In genomic region chr15:27771581-27771980, GRCm38 (mm10) we compare ENCODE assay signal across 9 mouse cellular contexts.
DNase-seq lines count a peak whose midpoint lies in the region; ATAC-seq and TF ChIP-seq lines count a peak whose summit lies in the region.
"Had no signal": no experiment of that assay in that cellular context is flagged by ENCODE, and none has a peak within 500 bp of the region (broad histone marks: within the 10 kb centered on the region; RNA-seq: fewer than 3 reads in every experiment).

No protein-coding gene starts in this region.

- TF ChIP-seq EP300 in liver, postnatal 0 days (IDR thresholded peaks at IDR 0.05; ENCODE audit: low read depth), result no peak

- H3K27ac ChIP-seq in forebrain, embryonic 12.5 days, result 0 out of 2 replicates have a peak overlapping the region, but pooled peaks have one; percentile 16
- no peak overlapping the region; the same call in 1 of the 2 replicates for H3K27ac ChIP-seq in forebrain, embryonic 15.5 days (replicated peaks)
- H3K27ac ChIP-seq in liver, adult 2 months (replicated peaks; ENCODE audit: insufficient read depth, low read depth, low read length), result 0 out of 2 replicates have a peak overlapping the region, but pooled peaks have one; percentile 7
- no peak overlapping the region for H3K27ac ChIP-seq in liver, postnatal 0 days (ENCODE audit: low read depth)
- H3K27ac ChIP-seq in small intestine, adult 2 months (ENCODE audit: insufficient read depth, low read depth, low read length), result peak overlapping the region; percentile 70

- no peak for TF ChIP-seq POLR2A in liver, adult 2 months (IDR thresholded peaks at IDR 0.05; ENCODE audit: extremely low read depth, insufficient read depth, low read length)
- TF ChIP-seq POLR2A in small intestine, adult 2 months (IDR thresholded peaks at IDR 0.05; ENCODE audit: low read depth, low read length), result no peak

- no peak overlapping the region for H3K9ac ChIP-seq in forebrain, embryonic 12.5 days
- no peak overlapping the region for H3K9ac ChIP-seq in forebrain, embryonic 15.5 days (replicated peaks)
- no peak overlapping the region for H3K9ac ChIP-seq in liver, adult 2 months (ENCODE audit: low read depth, low read length)
- no peak overlapping the region for H3K9ac ChIP-seq in liver, postnatal 0 days (replicated peaks)
- H3K9ac ChIP-seq: neural tube, embryonic 13.5 days had no signal

- peaks cover 58% of the 10 kb centered on the region for H3K36me3 ChIP-seq in forebrain, embryonic 12.5 days (replicated peaks)
- peaks cover 52% of the 10 kb centered on the region for H3K36me3 ChIP-seq in forebrain, embryonic 15.5 days
- H3K36me3 ChIP-seq in liver, adult 2 months (ENCODE audit: control insufficient read depth, insufficient read depth, low read length), result peaks cover 14% of the 10 kb centered on the region; the same call in 1 of the 2 replicates
- peaks cover 31% of the 10 kb centered on the region for H3K36me3 ChIP-seq in liver, postnatal 0 days (replicated peaks; ENCODE audit: insufficient read depth, low read length)
- H3K36me3 ChIP-seq in small intestine, adult 2 months (ENCODE audit: control insufficient read depth, insufficient read depth, low read length), result peaks cover 25% of the 10 kb centered on the region

- H3K79me2 ChIP-seq in liver, adult 2 months (ENCODE audit: control insufficient read depth, insufficient read depth, low read length), result no peaks in the 10 kb centered on the region

- no peak for TF ChIP-seq CTCF in liver, adult 2 months (IDR thresholded peaks at IDR 0.05; ENCODE audit: low read depth, low read length)
- no peak for TF ChIP-seq CTCF in liver, postnatal 0 days (IDR thresholded peaks at IDR 0.05; ENCODE audit: low read depth)
- TF ChIP-seq CTCF in small intestine, adult 2 months (IDR thresholded peaks at IDR 0.05; ENCODE audit: extremely low read depth, insufficient read length, insufficient replicate concordance, low read depth, low read length), result no peak

- H3K27me3 ChIP-seq in forebrain, embryonic 12.5 days, result no peaks in the 10 kb centered on the region
- H3K27me3 ChIP-seq in forebrain, embryonic 15.5 days, result no peaks in the 10 kb centered on the region
- H3K27me3 ChIP-seq in liver, adult 2 months (ENCODE audit: control insufficient read depth, insufficient read depth, low read length), result no peaks in the 10 kb centered on the region
- no peaks in the 10 kb centered on the region for H3K27me3 ChIP-seq in liver, postnatal 0 days (ENCODE audit: insufficient read depth, low read length)
- no peaks in the 10 kb centered on the region for H3K27me3 ChIP-seq in small intestine, adult 2 months (ENCODE audit: control insufficient read depth, insufficient read depth, low read length)
- H3K27me3 ChIP-seq: neural tube, embryonic 13.5 days had no signal

- no peak overlapping the region for H3K4me3 ChIP-seq in forebrain, embryonic 12.5 days (replicated peaks)
- H3K4me3 ChIP-seq in forebrain, embryonic 15.5 days, result no peak overlapping the region
- no peak overlapping the region for H3K4me3 ChIP-seq in liver, adult 2 months (ENCODE audit: insufficient read depth, low read depth, low read length)
- H3K4me3 ChIP-seq in liver, postnatal 0 days (ENCODE audit: low read depth, low read length), result no peak overlapping the region
- no peak overlapping the region for H3K4me3 ChIP-seq in small intestine, adult 2 months (ENCODE audit: low read depth, low read length)
- H3K4me3 ChIP-seq: neural tube, embryonic 13.5 days had no signal

- H3K9me3 ChIP-seq in forebrain, embryonic 12.5 days, result no peaks in the 10 kb centered on the region
- no peaks in the 10 kb centered on the region for H3K9me3 ChIP-seq in forebrain, embryonic 15.5 days
- H3K9me3 ChIP-seq in liver, postnatal 0 days (ENCODE audit: low read length), result no peaks in the 10 kb centered on the region
- H3K9me3 ChIP-seq: neural tube, embryonic 13.5 days had no signal

- DNase-seq in liver, adult 2 months (ENCODE audit: extremely low read depth, low read depth, low spot score), result no peak
- no peak for DNase-seq in liver, postnatal 0 days
- peak; percentile 38 for DNase-seq in gonadal fat pad, adult 2 months (ENCODE audit: low read depth)
- DNase-seq in frontal cortex, postnatal 36 days (ENCODE audit: low spot score in 2 of 2), result no peak

- no peak for ATAC-seq in forebrain, embryonic 12.5 days (ENCODE audit: low FRiP score)
- ATAC-seq in forebrain, embryonic 15.5 days (replicated peaks), result no peak
- ATAC-seq in liver, postnatal 0 days, result no peak
- ATAC-seq in activated CD4-positive, CD25-positive, alpha-beta regulatory T cell, adult 4 months, result no peak

- WGBS in forebrain, embryonic 12.5 days, result 87% methylated on average over 7 of the region's 7 CpGs
- 77% methylated on average over 7 of the region's 7 CpGs for WGBS in forebrain, embryonic 15.5 days
- WGBS in liver, adult 2 months, result 92% methylated on average over 7 of the region's 7 CpGs
- 82% methylated on average over 7 of the region's 7 CpGs for WGBS in liver, postnatal 0 days (ENCODE audit: insufficient replicate concordance)
- 80% methylated on average over 7 of the region's 7 CpGs for WGBS in small intestine, adult 2 months

- H3K4me1 ChIP-seq in forebrain, embryonic 12.5 days, result peaks cover 26% of the 10 kb centered on the region
- H3K4me1 ChIP-seq in forebrain, embryonic 15.5 days, result peaks cover 16% of the 10 kb centered on the region
- no peaks in the 10 kb centered on the region for H3K4me1 ChIP-seq in liver, adult 2 months (ENCODE audit: control insufficient read depth, insufficient read depth, low read length)
- H3K4me1 ChIP-seq in liver, postnatal 0 days (ENCODE audit: insufficient read depth), result no peaks in the 10 kb centered on the region
- H3K4me1 ChIP-seq in small intestine, adult 2 months (ENCODE audit: control insufficient read depth, insufficient read depth, insufficient read length, low read length), result peaks cover 2% of the 10 kb centered on the region

- no peak overlapping the region for H3K4me2 ChIP-seq in forebrain, embryonic 12.5 days
- no peak overlapping the region for H3K4me2 ChIP-seq in forebrain, embryonic 15.5 days (replicated peaks)
- no peak overlapping the region for H3K4me2 ChIP-seq in liver, postnatal 0 days (ENCODE audit: low read depth, low read length)
- H3K4me2 ChIP-seq: neural tube, embryonic 13.5 days had no signal

Comparison
In these comparisons a context has a peak if more than half of its experiments do, and no peak if none do; other contexts are left out.
1. H3K27ac ChIP-seq: peak in forebrain, embryonic 12.5 days (single experiment), liver, adult 2 months (single experiment) and small intestine, adult 2 months (single experiment); none in forebrain, embryonic 15.5 days (single experiment) and liver, postnatal 0 days (single experiment).